Mouse (Mus musculus) embryonic facial prominence, embryonic 15.5 days (tissue): ENCODE measurements around the gene Islr. TPM values are rescaled to one million over a fixed set of nuclear protein-coding genes. Genes with fewer than 3 reads are reported as not detected.

Source experiments
- ATAC-seq: fragments of 200-750 bp; cut with Nextera tagmentation; 2 replicates; pipeline ENCODE4 v1.8.0; 2017; ENCODE audit warnings: low read depth, moderate TSS enrichment; ENCODE audit not compliant: insufficient number of reproducible peaks, low FRiP score, low TSS enrichment
- H3K27ac ChIP-seq: fragments of 300-500 bp; sonication (generic); replicated peaks from 2 replicates; pipeline ENCODE4 v1.5.1; 2015; ENCODE audit warnings: mild to moderate bottlenecking, inconsistent platforms
- H3K27me3 ChIP-seq: fragments of 300-500 bp; sonication (generic); 2 replicates; pipeline ENCODE4 v1.6.1; 2015; ENCODE audit warnings: inconsistent platforms
- H3K36me3 ChIP-seq: fragments of 300-500 bp; sonication (generic); 2 replicates; pipeline ENCODE4 v1.6.1; 2015; ENCODE audit warnings: mild to moderate bottlenecking, inconsistent platforms
- H3K4me1 ChIP-seq: fragments of 300-500 bp; sonication (generic); 2 replicates; pipeline ENCODE4 v1.6.1; 2015; ENCODE audit warnings: inconsistent platforms
- H3K4me2 ChIP-seq: fragments of 300-500 bp; sonication (generic); replicated peaks from 2 replicates; pipeline ENCODE4 v1.6.1; 2015; ENCODE audit warnings: mild to moderate bottlenecking, inconsistent platforms
- H3K4me3 ChIP-seq: fragments of 300-500 bp; sonication (generic); replicated peaks from 2 replicates; pipeline ENCODE4 v1.5.1; 2015; ENCODE audit warnings: mild to moderate bottlenecking, inconsistent platforms
- H3K9ac ChIP-seq: fragments of 300-500 bp; sonication (generic); 2 replicates; pipeline ENCODE4 v1.6.1; 2015; ENCODE audit warnings: inconsistent platforms
- H3K9me3 ChIP-seq: fragments of 300-500 bp; sonication (generic); replicated peaks from 2 replicates; pipeline ENCODE4 v1.6.1; 2016; ENCODE audit warnings: inconsistent platforms
- WGBS: fragments of 180-500 bp; shearing (Covaris S2); methylation state at CpG from one replicate; pipeline ENCODE4 v1.1.7; 2015; 5-methylcytosine and 5-hydroxymethylcytosine counted together
- polyA plus RNA-seq: library from polyadenylated mRNA; unstranded; fragments of >200 nt; fragmentation: Nextera tagmentation; extraction: Ambion mirVana; gene quantifications from 2 replicates; pipeline ENCODE4 v1.2.1, GENCODE M21; 2015

Islr gene
- polyA plus RNA-seq, 1 experiment from 2014 or later = 150 TPM

- ATAC-seq = no peak
- Histone ChIP-seq H3K4me3 (no peak within 1 kb of the TSS), H3K27ac (no peak within 1 kb of the TSS), H3K27me3 (peaks cover 8% of the 10 kb centered on the region; the same call in 1 of the 2 replicates), H3K4me2 (no peak within 1 kb of the TSS), H3K9ac (no peak within 1 kb of the TSS), H3K9me3 (no peaks in the 10 kb centered on the region), H3K4me1 (peaks cover 23% of the 10 kb centered on the region), H3K36me3 (no peaks in the 10 kb centered on the region)
- 22% methylated on average over 2 of the region's 2 CpGs for WGBS
Observed at GRCm38 (mm10) chr9:58118671-58119070, 85.4 kb downstream of the Islr start, which contains the start of gene Ccdc33. Ccdc33 (minus strand) TSS chr9:58118823.

- Histone ChIP-seq H3K4me2 (no peak overlapping the region), H3K9ac (no peak overlapping the region), H3K27me3 (peaks cover 15% of the 10 kb centered on the region), H3K9me3 (no peaks in the 10 kb centered on the region), H3K27ac (no peak overlapping the region), H3K36me3 (no peaks in the 10 kb centered on the region), H3K4me3 (no peak overlapping the region), H3K4me1 (peaks cover 40% of the 10 kb centered on the region)
- 0 out of 2 replicates have a peak, but pooled peaks have one; percentile 13 for ATAC-seq
- WGBS = 47% methylated on average over 7 of the region's 7 CpGs
Observed at GRCm38 (mm10) chr9:58116024-58116651, 88.0 kb downstream of the Islr start.

DNA sequence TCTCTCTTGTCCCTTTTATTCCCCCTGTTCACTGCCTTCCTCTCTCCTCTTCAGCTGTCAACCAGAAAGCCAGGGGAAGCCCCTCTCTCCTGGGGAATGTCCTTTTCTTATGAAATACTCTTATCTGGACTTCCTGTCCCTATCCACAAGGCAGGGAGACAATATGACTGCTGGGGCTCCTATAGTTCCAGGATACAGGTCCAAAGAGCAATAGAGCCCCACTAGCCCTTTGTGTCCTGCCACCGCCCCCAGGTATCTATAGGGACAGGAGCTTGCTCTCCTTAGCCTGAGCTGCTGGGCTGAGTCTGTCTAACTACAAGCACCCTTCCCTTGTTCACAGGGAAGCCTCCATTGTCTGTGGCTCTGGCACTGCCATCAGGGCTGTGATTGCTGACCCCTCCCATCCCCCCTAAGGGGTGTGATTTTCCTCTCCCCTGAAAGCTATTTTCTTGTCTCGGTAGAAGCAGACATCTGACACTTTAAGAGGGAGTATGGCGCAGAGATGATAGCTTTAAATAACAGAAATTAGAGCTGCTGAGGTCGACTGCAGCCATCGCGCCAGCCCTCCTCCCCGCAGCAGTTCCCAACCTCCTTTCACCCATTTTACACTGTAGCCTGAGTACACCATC is 88.7 kb downstream of the Islr start:
- Histone ChIP-seq H3K27me3 (peaks cover 15% of the 10 kb centered on the region), H3K4me3 (no peak overlapping the region), H3K9me3 (no peaks in the 10 kb centered on the region), H3K4me1 (peaks cover 40% of the 10 kb centered on the region), H3K9ac (no peak overlapping the region), H3K4me2 (no peak overlapping the region), H3K27ac (no peak overlapping the region), H3K36me3 (no peaks in the 10 kb centered on the region)
- 29% methylated on average over 7 of the region's 7 CpGs for WGBS
- no peak for ATAC-seq

- Histone ChIP-seq H3K9me3 (no peaks in the 10 kb centered on the region), H3K9ac (no peak overlapping the region), H3K4me1 (peaks cover 40% of the 10 kb centered on the region), H3K4me3 (no peak overlapping the region), H3K4me2 (peak overlapping the region; percentile 42; the same call in 1 of the 2 replicates), H3K36me3 (no peaks in the 10 kb centered on the region), H3K27me3 (peaks cover 15% of the 10 kb centered on the region), H3K27ac (no peak overlapping the region)
- 10% methylated on average over 9 of the region's 9 CpGs for WGBS
- ATAC-seq = no peak
Observed at GRCm38 (mm10) chr9:58114019-58114418, 90.1 kb downstream of the Islr start.

GRCm38 (mm10) chr9:58113279-58113884 is 90.7 kb downstream of the Islr start:
- peak overlapping the region; percentile 19 for H3K4me3 ChIP-seq
- H3K4me1 ChIP-seq = peaks cover 37% of the 10 kb centered on the region
- ATAC-seq = no peak
- H3K9me3 ChIP-seq = no peaks in the 10 kb centered on the region
- WGBS = 5% methylated on average over 22 of the region's 22 CpGs
- 0 out of 2 replicates have a peak overlapping the region, but pooled peaks have one; percentile 7 for H3K9ac ChIP-seq
- peaks cover 15% of the 10 kb centered on the region for H3K27me3 ChIP-seq
- H3K36me3 ChIP-seq = no peaks in the 10 kb centered on the region
- H3K27ac ChIP-seq = no peak overlapping the region
- H3K4me2 ChIP-seq = peak overlapping the region; percentile 42

DNA sequence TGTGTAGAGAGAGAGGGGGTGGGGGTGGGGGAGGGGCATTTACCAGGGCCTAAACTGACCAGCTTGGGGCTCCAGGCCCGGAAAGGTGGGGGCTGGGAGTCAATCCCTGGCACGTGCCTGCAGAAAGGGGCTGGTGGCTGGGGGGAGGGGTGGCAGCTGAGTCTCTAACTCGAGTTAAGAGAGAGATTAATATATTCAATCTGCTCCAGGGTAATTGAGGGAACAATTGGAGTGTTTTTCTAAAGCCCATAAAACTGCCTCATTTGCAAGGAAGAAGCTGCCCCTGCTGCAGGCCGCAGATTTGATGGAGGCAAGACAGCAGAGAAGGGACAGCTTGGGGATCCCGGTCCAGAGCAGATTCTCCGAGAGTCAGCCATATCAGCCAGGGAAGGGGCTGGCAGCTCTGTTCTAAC is 91.2 kb downstream of the Islr start:
- Histone ChIP-seq H3K4me3 (no peak overlapping the region; the same call in 1 of the 2 replicates), H3K4me1 (peaks cover 37% of the 10 kb centered on the region), H3K9me3 (no peaks in the 10 kb centered on the region), H3K9ac (0 out of 2 replicates have a peak overlapping the region, but pooled peaks have one; percentile 7), H3K27me3 (peaks cover 15% of the 10 kb centered on the region), H3K4me2 (peak overlapping the region; percentile 42; the same call in 1 of the 2 replicates), H3K27ac (no peak overlapping the region), H3K36me3 (no peaks in the 10 kb centered on the region)
- 14% methylated on average over 6 of the region's 6 CpGs for WGBS
- ATAC-seq = 0 out of 2 replicates have a peak, but pooled peaks have one; percentile 26

DNA sequence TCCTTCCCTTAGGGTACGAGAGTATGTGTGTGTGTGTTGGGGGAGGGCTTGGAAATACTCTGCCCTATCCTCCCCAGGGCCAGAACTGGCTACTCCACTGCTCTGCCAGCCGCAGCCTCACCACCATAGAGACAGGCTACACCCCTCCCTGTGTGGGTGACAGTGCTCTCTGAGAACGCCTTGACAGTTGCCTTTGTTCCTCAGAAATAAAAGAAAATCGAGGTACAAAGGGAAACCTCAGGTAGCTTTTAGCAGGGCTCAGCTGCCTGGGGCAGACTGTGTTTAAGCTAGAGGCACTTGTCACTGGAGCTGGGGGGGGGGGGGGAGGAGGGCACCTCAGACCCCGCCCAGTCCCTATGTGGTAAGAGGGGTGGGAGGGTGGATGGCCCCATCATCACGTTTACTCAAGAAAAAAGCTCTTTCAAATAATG is 91.8 kb downstream of the Islr start:
- no peak overlapping the region for H3K27ac ChIP-seq
- whole genome bisulfite sequencing = 21% methylated on average over 6 of the region's 6 CpGs
- H3K36me3 ChIP-seq = no peaks in the 10 kb centered on the region
- ATAC-seq = peak; percentile 72; the same call in 1 of the 2 replicates
- no peak overlapping the region for H3K4me2 ChIP-seq
- peaks cover 42% of the 10 kb centered on the region for H3K4me1 ChIP-seq
- peaks cover 15% of the 10 kb centered on the region for H3K27me3 ChIP-seq
- no peak overlapping the region for H3K9ac ChIP-seq
- H3K4me3 ChIP-seq = no peak overlapping the region
- no peaks in the 10 kb centered on the region for H3K9me3 ChIP-seq

DNA sequence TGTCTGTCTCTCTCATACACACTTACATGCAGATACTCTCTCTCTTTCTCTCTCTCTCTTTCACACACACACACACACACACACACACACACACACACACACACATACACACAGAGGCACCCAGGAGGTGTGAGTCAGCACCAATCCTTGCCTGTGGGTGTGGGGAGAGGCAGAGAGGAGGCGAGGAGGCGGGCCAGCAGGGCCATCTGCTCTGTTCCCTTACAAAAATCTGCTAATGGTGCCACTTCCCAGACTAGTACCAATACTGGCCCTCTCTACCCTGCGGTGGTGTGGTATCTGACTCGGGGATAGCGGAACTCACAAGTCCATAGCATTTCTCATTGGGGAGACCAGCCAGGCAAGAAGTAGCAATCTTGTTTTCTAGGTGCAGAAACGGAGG is 92.7 kb downstream of the Islr start:
- no peak for ATAC-seq
- Histone ChIP-seq H3K4me3 (no peak overlapping the region), H3K4me2 (no peak overlapping the region), H3K9me3 (no peaks in the 10 kb centered on the region), H3K27me3 (peaks cover 15% of the 10 kb centered on the region), H3K36me3 (no peaks in the 10 kb centered on the region), H3K27ac (no peak overlapping the region), H3K4me1 (peaks cover 43% of the 10 kb centered on the region), H3K9ac (no peak overlapping the region)
- WGBS = 60% methylated on average over 6 of the region's 6 CpGs

DNA sequence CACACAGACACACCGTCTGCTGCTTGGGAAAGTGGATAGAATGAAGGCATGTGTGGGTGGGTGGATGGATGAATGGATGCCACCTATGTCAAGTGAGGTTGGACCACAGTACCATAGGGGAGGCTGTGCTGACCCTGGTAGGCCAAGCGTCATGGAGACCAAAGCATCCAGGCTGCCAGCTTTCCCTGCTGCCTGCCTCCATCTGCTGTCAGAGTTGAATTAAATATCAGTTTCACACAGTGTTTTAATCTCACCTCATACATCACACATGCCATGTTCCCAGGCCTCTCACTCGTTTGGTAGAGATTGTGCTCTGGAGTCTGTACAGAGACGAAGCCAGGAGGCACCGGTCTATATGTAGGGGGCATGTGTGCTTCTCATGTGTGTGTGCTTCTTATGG is 93.3 kb downstream of the Islr start:
- Histone ChIP-seq H3K9me3 (no peaks in the 10 kb centered on the region), H3K27ac (no peak overlapping the region), H3K4me1 (peaks cover 38% of the 10 kb centered on the region), H3K27me3 (peaks cover 15% of the 10 kb centered on the region), H3K9ac (no peak overlapping the region), H3K36me3 (no peaks in the 10 kb centered on the region), H3K4me2 (no peak overlapping the region), H3K4me3 (no peak overlapping the region)
- WGBS = 76% methylated on average over 5 of the region's 5 CpGs
- ATAC-seq = no peak

- H3K9ac ChIP-seq = no peak overlapping the region
- no peaks in the 10 kb centered on the region for H3K9me3 ChIP-seq
- 40% methylated on average over 5 of the region's 5 CpGs for WGBS
- no peaks in the 10 kb centered on the region for H3K36me3 ChIP-seq
- no peak overlapping the region for H3K4me3 ChIP-seq
- no peak overlapping the region for H3K27ac ChIP-seq
- no peak for ATAC-seq
- peaks cover 12% of the 10 kb centered on the region for H3K4me1 ChIP-seq
- H3K4me2 ChIP-seq = no peak overlapping the region
- H3K27me3 ChIP-seq = no peaks in the 10 kb centered on the region
Observed at GRCm38 (mm10) chr9:58107494-58107893, 96.6 kb downstream of the Islr start.
